Mouse (Mus musculus): ENCODE measurements at regions not wholly inside any gene's neighbourhood (a gene's known extent, or its start where the extent isn't known, plus 50 kb on each side); places are given as distances from the start of the nearest gene placed in this dataset.
"Not testable (repeated sequence)": the region's sequence is repeated elsewhere in the genome, so short reads cannot be mapped to it uniquely, and the experiment has no call there.

GRCm38 (mm10) chr14:14478159-14478558, 77.1 kb downstream of the Olfr721-ps1 start:
- not testable (repeated sequence) for DNase-seq

- DNase-seq = peak; percentile 19
Measured at GRCm38 (mm10) chr14:14481840-14482239, 80.7 kb downstream of the Olfr721-ps1 start.

- DNase-seq = no peak
Measured at GRCm38 (mm10) chr14:14486356-14486755, 85.3 kb downstream of the Olfr721-ps1 start.

GRCm38 (mm10) chr14:14490501-14490900, 89.4 kb downstream of the Olfr721-ps1 start:
- DNase-seq = no peak

- no peak for DNase-seq
Measured at GRCm38 (mm10) chr14:14492041-14492440, 90.9 kb downstream of the Olfr721-ps1 start.

GRCm38 (mm10) chr14:14511927-14512326, 110.8 kb downstream of the Olfr721-ps1 start:
- DNase-seq = no peak

- DNase-seq = no peak
Measured at GRCm38 (mm10) chr14:14513056-14513455, 112.0 kb downstream of the Olfr721-ps1 start.

GRCm38 (mm10) chr14:14513498-14513897, 112.4 kb downstream of the Olfr721-ps1 start:
- no peak for DNase-seq

- DNase-seq = no peak
Measured at GRCm38 (mm10) chr14:14514440-14515172, 113.5 kb downstream of the Olfr721-ps1 start.

GRCm38 (mm10) chr14:14515363-14515762, 114.3 kb downstream of the Olfr721-ps1 start:
- DNase-seq = no peak

- no peak for DNase-seq
Measured at GRCm38 (mm10) chr14:14515918-14516317, 114.8 kb downstream of the Olfr721-ps1 start.

GRCm38 (mm10) chr14:14518027-14518426, 116.9 kb downstream of the Olfr721-ps1 start:
- no peak for DNase-seq

- no peak for DNase-seq
Measured at GRCm38 (mm10) chr14:14518841-14519240, 117.7 kb downstream of the Olfr721-ps1 start.

- no peak for DNase-seq
Measured at GRCm38 (mm10) chr14:14520195-14520594, 119.1 kb downstream of the Olfr721-ps1 start.

- not testable (repeated sequence) for DNase-seq
Measured at GRCm38 (mm10) chr14:14521331-14521730, 120.2 kb downstream of the Olfr721-ps1 start.

GRCm38 (mm10) chr14:14525225-14525624, 124.1 kb downstream of the Olfr721-ps1 start:
- no peak for DNase-seq

- no peak for DNase-seq
Measured at GRCm38 (mm10) chr14:14528437-14528836, 127.3 kb downstream of the Olfr721-ps1 start.

GRCm38 (mm10) chr14:14541206-14541605, 140.1 kb downstream of the Olfr721-ps1 start:
- DNase-seq = no peak

- no peak for DNase-seq
Measured at GRCm38 (mm10) chr14:14541705-14542104, 140.6 kb downstream of the Olfr721-ps1 start.

GRCm38 (mm10) chr14:14544236-14544635, 143.1 kb downstream of the Olfr721-ps1 start:
- no peak for DNase-seq

- DNase-seq = no peak
Measured at GRCm38 (mm10) chr14:14552201-14552600, 149.9 kb upstream of the Slc4a7 start.

GRCm38 (mm10) chr14:14574851-14575250, 127.2 kb upstream of the Slc4a7 start:
- no peak for DNase-seq

- no peak for DNase-seq
Measured at GRCm38 (mm10) chr14:14591939-14592338, 110.1 kb upstream of the Slc4a7 start.

GRCm38 (mm10) chr14:14594753-14595152, 107.3 kb upstream of the Slc4a7 start:
- no peak for DNase-seq

Measured in lung, postnatal 10 days (tissue).